Mouse (Mus musculus) adrenal gland, postnatal 14 days (tissue): ENCODE measurements around the gene Zfp52. TPM values are rescaled to one million over a fixed set of nuclear protein-coding genes. Genes with fewer than 3 reads are reported as not detected.
A peak's percentile ranks its signal among the peaks of the same experiment; 100 is the strongest.

ENCODE experiments used
- DNase-seq: peaks from one replicate; pipeline ENCODE4 v3.0.0; 2021; ENCODE audit warnings: mixed read lengths
- total RNA-seq: library from RNA; stranded (reverse); gene quantifications from 2 replicates; pipeline ENCODE4 v1.2.3, GENCODE M21; 2021

Zfp52 gene
- total RNA-seq, 1 experiment from 2014 or later, result 30.6 TPM

GRCm38 (mm10) chr17:21557831-21558230, 22.5 kb downstream of the Zfp52 start:
- peak; percentile 73 for DNase-seq

- peak; percentile 64 for DNase-seq
Measured at GRCm38 (mm10) chr17:21566220-21566619, 30.9 kb downstream of the Zfp52 start.

DNA sequence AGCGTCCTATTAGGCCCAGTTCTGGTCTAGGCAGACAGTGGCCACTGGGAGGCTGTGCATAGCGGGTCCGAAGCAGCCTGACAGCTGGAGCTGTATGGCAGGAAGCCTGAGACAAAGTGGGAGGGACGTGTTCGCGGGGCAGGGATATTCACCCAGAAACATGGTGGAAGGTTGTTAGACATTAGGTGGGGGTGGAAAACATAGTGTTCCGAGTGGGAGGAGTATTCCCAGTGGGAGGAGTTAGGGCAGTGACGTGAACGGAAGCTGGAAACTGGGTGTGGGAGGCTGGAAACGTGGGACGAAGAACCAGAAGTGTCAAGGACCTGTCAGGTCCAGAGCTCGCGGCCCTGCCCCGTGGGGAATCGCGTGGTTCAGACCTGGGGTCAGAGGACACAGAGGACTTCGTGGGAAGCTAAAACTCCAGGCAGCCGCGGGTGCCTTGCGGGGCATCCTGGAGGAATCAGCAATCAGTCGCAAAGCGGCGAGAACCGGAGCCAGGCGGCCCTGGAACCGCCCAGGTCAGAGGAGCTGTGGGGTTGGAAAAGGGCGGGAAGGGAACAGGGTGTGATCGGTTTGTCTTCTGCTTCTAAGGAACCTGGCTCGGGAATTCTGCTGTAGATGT, 31.5 kb downstream of the Zfp52 start, which contains the start of gene Zfp948:
Gene Zfp948, plus strand, starts transcription at position 281 of the 622 bp plus-strand sequence.
- DNase-seq, result peak; percentile 90

DNA sequence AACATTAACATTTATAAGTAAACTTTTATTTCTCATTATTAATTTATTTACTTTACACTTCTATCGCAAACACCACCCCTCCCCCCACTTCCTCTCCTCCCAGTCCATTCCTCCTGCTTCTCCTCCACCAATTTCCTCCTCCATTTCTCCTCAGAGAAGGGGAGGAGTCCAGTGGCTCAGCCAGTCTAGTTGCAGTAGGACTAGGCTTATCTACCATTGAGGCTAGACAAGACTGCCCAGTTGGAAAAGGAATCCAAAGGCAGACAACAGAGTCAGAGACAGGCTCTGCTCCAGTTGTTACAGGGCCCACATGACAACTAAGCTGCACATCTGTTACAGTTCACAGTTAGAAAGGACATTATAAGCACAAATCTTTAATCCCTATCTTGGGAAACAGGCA, 32.4 kb downstream of the Zfp52 start:
- DNase-seq, result peak; percentile 21

- no peak for DNase-seq
Measured at GRCm38 (mm10) chr17:21579080-21579479, 43.7 kb downstream of the Zfp52 start.

DNA sequence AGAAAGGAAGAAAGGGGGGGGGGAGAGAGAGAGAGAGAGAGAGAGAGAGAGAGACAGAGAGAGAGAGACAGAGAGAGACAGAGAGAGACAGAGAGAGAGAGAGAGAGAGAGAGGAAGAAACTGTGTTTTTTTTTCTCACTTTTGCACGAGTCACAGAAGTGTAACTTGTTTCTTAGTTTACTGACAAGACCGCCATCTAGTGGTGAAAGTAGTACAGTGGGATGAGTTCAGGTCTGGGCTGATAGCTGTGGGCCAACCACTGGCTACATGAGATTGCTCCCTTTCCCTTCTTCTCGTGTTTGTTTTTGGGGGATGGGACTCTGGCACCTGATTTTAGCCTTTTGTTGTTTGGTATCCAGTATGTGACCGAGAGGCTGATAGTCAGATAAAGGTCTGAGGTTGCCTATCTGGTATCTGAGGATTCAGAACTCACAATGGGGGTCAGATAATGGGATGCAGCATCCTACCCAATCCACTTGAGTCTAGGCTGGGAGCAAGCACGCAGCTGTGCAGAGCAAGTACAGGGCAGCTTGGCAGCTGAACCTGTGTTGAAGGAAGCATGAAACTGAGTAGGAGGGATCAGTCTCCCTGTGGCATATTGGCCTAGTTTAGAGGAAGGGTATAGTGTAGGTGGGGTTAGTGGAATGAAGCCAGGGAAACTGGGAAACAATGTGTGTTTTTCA, 44.3 kb downstream of the Zfp52 start:
- DNase-seq, result peak; percentile 49

GRCm38 (mm10) chr17:21585521-21585920, 50.2 kb downstream of the Zfp52 start:
- DNase-seq, result no peak

Other genes starting within 250 kb of the Zfp52 start
- gene Vmn1r237, start 223.7 kb upstream of the Zfp52 start, total RNA-seq, result not detected in 2 replicates
- 3.1 and 4.1 TPM in 2 replicates for gene Zfp677, start 151.8 kb upstream of the Zfp52 start, total RNA-seq
- gene Zfp54, start 112.3 kb upstream of the Zfp52 start, total RNA-seq, result 3.3 TPM in 2 replicates
- 7.1 and 8.5 TPM in 2 replicates for gene Zfp51, start 85.2 kb upstream of the Zfp52 start, total RNA-seq
- 4.8 and 5.6 TPM in 2 replicates for gene Zfp53, start 46.5 kb upstream of the Zfp52 start, total RNA-seq
- gene Zfp948, start 31.5 kb downstream of the Zfp52 start, total RNA-seq, result 10.2 and 12.9 TPM in 2 replicates
- gene Zfp983, start 115.1 kb downstream of the Zfp52 start, total RNA-seq, result 5.4 and 5.8 TPM in 2 replicates
- gene Gm10226, start 156.3 kb downstream of the Zfp52 start, total RNA-seq, result 2.9 and 3.7 TPM in 2 replicates
- gene Zfp760, start 172.2 kb downstream of the Zfp52 start, total RNA-seq, result 7.1 and 8.1 TPM in 2 replicates
- 9.9 and 12.9 TPM in 2 replicates for gene Zfp229, start 195.3 kb downstream of the Zfp52 start, total RNA-seq